Mouse (Mus musculus) hindbrain, embryonic 16.5 days (tissue): ENCODE data around the gene Ltbp4. TPM values are rescaled to one million over a fixed set of nuclear protein-coding genes. Genes with fewer than 3 reads are reported as not detected.
A peak's percentile ranks its signal among the peaks of the same experiment; 100 is the strongest.

Experiments used
- ATAC-seq: fragments of 200-750 bp; cut with Nextera tagmentation; 2 replicates; pipeline ENCODE4 v1.8.0; 2017; ENCODE audit warnings: moderate TSS enrichment, moderate library complexity
- H3K27ac ChIP-seq: fragments of 300-500 bp; sonication (generic); 2 replicates; pipeline ENCODE4 v1.5.1; 2014; ENCODE audit warnings: low read depth, mild to moderate bottlenecking, control low read depth, low read length, moderate library complexity
- H3K27me3 ChIP-seq: fragments of 300-500 bp; sonication (generic); replicated peaks from 2 replicates; pipeline ENCODE4 v1.6.1; 2014; ENCODE audit warnings: low read length; ENCODE audit not compliant: control insufficient read depth, insufficient read depth
- H3K36me3 ChIP-seq: fragments of 300-500 bp; sonication (generic); 2 replicates; pipeline ENCODE4 v1.6.1; 2014; ENCODE audit warnings: mild to moderate bottlenecking, low read length, moderate library complexity, mixed read lengths; ENCODE audit not compliant: control insufficient read depth, insufficient read depth
- H3K4me1 ChIP-seq: fragments of 300-500 bp; sonication (generic); 2 replicates; pipeline ENCODE4 v1.6.1; 2014; ENCODE audit warnings: low read depth, low read length; ENCODE audit not compliant: control insufficient read depth, insufficient read depth
- H3K4me2 ChIP-seq: fragments of 300-500 bp; sonication (generic); 2 replicates; pipeline ENCODE4 v1.6.1; 2014; ENCODE audit warnings: mild to moderate bottlenecking, low read length, control low read depth, moderate library complexity
- H3K4me3 ChIP-seq: fragments of 300-500 bp; sonication (generic); 2 replicates; pipeline ENCODE4 v1.5.1; 2014; ENCODE audit warnings: mild to moderate bottlenecking, low read length, control low read depth, moderate library complexity
- H3K9ac ChIP-seq: fragments of 300-500 bp; sonication (generic); 2 replicates; pipeline ENCODE4 v1.6.1; 2014; ENCODE audit warnings: low read depth, mild to moderate bottlenecking, control low read depth, low read length, moderate library complexity
- H3K9me3 ChIP-seq: fragments of 300-500 bp; sonication (generic); 2 replicates; pipeline ENCODE4 v1.6.1; 2014; ENCODE audit warnings: mild to moderate bottlenecking, low read length, moderate library complexity; ENCODE audit not compliant: control insufficient read depth
- WGBS: fragments of 180-500 bp; shearing (Covaris S2); extraction: QIAGEN DNeasy Blood & Tissue Kit; methylation state at CpG from one replicate; pipeline ENCODE4 v1.1.7; 2014; 5-methylcytosine and 5-hydroxymethylcytosine counted together
- polyA plus RNA-seq: library from polyadenylated mRNA; unstranded; fragments of >200 nt; fragmentation: Nextera tagmentation; extraction: Ambion mirVana; gene quantifications from 2 replicates; pipeline ENCODE4 v1.2.1, GENCODE M21; 2015

The Ltbp4 gene
- polyA plus RNA-seq, 1 experiment from 2014 or later = 14.1 TPM

DNA sequence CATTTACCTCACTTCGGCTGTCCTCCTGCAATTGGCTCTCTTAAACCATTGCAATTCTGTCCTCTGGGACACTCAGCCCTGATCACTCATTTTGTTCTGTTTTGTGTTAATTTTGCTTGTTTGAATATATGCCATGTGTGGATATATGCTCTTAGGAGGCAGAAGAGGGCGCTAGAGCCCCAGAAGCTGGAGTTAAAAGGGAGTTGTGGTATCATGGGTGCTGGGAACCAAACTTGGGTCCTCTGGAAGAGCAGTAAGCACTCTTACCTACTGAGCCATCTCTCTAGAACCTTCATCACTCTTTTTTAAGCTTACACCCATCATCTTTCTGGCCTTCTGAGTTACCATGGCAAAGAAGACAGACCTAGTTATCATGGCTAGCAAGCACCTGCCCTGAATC is 21.7 kb upstream of the Ltbp4 start:
- H3K4me3 ChIP-seq = no peak overlapping the region
- peaks cover 36% of the 10 kb centered on the region for H3K27me3 ChIP-seq
- H3K4me1 ChIP-seq = peaks cover 8% of the 10 kb centered on the region
- 67% methylated on average over 2 of the region's 2 CpGs for WGBS
- no peak overlapping the region for H3K4me2 ChIP-seq
- H3K36me3 ChIP-seq = 0 out of 2 replicates have a peak, but pooled peaks cover 8% of the 10 kb centered on the region
- no peak overlapping the region for H3K9ac ChIP-seq
- no peaks in the 10 kb centered on the region; the same call in 1 of the 2 replicates for H3K9me3 ChIP-seq
- no peak overlapping the region for H3K27ac ChIP-seq
- no peak for ATAC-seq

DNA sequence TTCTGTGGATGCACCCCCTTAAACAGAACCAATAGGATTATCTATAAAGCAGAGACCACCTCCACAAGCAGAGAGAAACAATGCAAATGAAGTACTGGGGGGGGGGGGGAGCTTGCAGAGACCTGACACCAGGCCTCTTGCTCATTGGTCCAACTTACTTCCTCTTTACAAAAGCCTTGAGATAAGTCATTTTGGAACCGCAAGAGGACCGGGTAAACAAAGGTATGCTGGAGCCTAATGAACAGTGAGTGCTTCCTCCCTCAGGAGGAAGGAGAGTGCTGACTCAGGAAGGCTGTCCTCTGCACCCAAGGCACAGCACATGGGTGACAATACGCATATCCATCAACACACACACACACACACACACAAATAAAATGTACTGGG is 20.1 kb upstream of the Ltbp4 start:
- Histone ChIP-seq H3K36me3 (0 out of 2 replicates have a peak, but pooled peaks cover 6% of the 10 kb centered on the region), H3K9ac (no peak overlapping the region), H3K4me2 (no peak overlapping the region; the same call in 1 of the 2 replicates), H3K27me3 (peaks cover 24% of the 10 kb centered on the region), H3K9me3 (no peaks in the 10 kb centered on the region), H3K4me3 (no peak overlapping the region), H3K27ac (no peak overlapping the region), H3K4me1 (peaks cover 8% of the 10 kb centered on the region)
- ATAC-seq = no peak
- 21% methylated on average over 3 of the region's 3 CpGs for WGBS

DNA sequence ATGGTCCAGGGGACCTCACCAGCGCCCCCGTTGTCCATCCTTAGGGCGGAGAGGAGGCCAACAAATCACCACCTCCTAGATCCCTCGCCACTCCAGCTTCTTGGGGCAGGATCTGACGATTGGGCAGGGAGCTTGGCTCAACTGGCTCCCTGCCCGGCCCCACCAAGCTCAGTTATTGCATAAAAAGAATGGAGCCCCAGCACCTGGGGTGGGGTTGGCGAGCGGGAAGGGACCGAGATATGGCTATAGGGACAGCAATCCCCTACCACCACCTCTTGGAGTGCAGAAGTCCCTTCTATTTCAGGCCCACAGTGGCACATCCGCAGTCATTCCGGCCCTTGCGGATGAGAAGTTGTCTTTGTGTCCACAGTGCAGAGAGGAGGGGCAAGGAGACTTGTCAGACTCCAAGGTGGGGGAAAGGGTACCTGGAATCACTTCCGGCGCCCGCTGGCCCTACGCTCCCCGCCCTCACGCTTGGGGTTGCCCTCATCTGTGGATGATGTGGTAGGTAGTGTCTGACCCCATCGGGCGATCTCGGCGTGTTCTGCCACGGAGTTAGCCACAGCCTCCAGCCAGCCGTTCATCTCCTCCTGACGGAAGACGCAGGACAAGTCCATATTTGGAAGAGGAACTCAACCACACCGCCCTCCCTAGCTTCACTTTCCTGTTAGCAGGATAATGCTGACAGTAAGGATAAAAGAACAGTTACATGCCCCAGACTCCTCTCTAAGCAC is 19.5 kb upstream of the Ltbp4 start, which contains the start of gene Gm20479:
Gene Gm20479 (minus strand): TSS at position 559 of the 734 bp plus-strand sequence.
- Histone ChIP-seq H3K4me3 (peak within 1 kb of the TSS; percentile 78), H3K9ac (peak within 1 kb of the TSS; percentile 41), H3K36me3 (0 out of 2 replicates have a peak, but pooled peaks cover 6% of the 10 kb centered on the region), H3K27ac (no peak within 1 kb of the TSS), H3K9me3 (no peaks in the 10 kb centered on the region), H3K27me3 (peaks cover 24% of the 10 kb centered on the region), H3K4me1 (peaks cover 8% of the 10 kb centered on the region), H3K4me2 (peak within 1 kb of the TSS; percentile 85)
- WGBS = 6% methylated on average over 26 of the region's 27 CpGs
- no peak for ATAC-seq

DNA sequence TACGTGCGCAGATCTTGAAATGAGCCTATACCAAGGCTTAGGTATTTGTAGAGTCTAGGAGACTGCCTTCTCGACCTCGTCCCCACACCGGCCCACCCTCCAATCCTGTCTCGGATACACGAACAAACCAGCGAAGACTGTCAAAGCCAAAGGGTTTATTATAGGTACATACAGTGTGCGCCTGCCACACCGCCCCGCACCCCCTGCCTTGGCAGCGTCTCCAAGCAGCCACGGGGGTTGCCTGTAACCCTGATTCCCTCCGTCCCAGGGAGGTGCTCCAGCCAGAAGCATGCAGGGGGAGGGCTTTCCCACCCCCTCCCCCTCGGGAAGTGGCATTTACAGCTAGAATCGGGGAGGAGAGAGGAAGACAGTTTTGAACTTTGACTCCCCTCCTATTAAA is 18.8 kb upstream of the Ltbp4 start:
- H3K27me3 ChIP-seq = peaks cover 24% of the 10 kb centered on the region
- no peak overlapping the region; the same call in 1 of the 2 replicates for H3K9ac ChIP-seq
- no peaks in the 10 kb centered on the region for H3K9me3 ChIP-seq
- peaks cover 8% of the 10 kb centered on the region for H3K4me1 ChIP-seq
- peak overlapping the region; percentile 78 for H3K4me3 ChIP-seq
- 0 out of 2 replicates have a peak, but pooled peaks cover 6% of the 10 kb centered on the region for H3K36me3 ChIP-seq
- peak; percentile 43 for ATAC-seq
- H3K27ac ChIP-seq = no peak overlapping the region
- H3K4me2 ChIP-seq = peak overlapping the region; percentile 85
- WGBS = 1% methylated on average over 16 of the region's 16 CpGs

DNA sequence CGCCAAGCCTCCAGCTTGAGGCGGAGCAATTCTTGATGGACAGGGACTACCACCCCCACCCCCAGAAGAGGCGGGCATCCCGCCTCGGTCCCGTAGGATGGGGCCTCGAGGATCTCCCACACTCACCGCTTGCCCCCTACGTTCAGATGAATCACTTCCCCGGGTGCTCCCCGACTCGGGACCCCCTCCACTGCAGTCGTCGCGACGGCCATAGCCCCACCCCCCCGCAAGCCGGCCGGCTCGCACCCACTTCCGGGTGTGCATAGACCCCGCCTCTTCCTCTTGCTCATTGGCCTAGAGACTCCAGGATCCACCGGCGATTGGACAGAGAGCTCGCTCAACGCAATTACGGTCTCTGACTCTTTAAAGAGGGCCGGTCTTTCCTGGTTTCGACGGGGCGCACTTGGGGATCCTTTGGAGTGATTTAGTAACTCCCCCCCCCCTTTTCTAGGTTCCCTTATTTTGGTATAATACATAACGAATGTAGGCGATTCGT is 18.3 kb upstream of the Ltbp4 start, which contains the start of gene Shkbp1:
Gene Shkbp1 (minus strand): TSS at position 275 of the 496 bp plus-strand sequence.
- Histone ChIP-seq H3K9me3 (no peaks in the 10 kb centered on the region), H3K27ac (peak within 1 kb of the TSS; percentile 67), H3K9ac (peak within 1 kb of the TSS; percentile 72), H3K4me1 (peaks cover 8% of the 10 kb centered on the region), H3K27me3 (peaks cover 24% of the 10 kb centered on the region), H3K4me2 (peak within 1 kb of the TSS; percentile 85), H3K4me3 (peak within 1 kb of the TSS; percentile 78), H3K36me3 (0 out of 2 replicates have a peak, but pooled peaks cover 6% of the 10 kb centered on the region)
- under 1% methylated on average over 34 of the region's 34 CpGs for WGBS
- peak; percentile 94 for ATAC-seq

DNA sequence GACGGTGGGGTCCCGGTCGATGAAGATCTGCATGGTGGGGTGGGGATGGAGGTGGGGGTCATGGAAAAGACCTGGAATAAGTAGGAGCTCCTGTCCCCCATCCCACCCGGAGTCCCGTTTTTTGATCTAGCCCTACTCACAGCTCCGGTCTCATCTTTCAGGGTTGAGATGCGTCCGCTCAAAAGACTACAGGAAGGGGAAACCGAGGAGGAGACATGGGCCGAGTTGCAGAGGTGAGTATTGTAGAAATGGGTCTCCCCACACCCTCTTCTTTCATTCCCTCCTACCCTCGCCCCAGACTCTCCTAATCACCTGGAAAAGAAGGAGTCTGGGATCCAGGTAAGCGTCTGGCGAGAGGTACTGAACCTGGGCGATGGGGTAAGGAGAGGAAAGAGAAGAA is 17.8 kb upstream of the Ltbp4 start:
- Histone ChIP-seq H3K27me3 (peaks cover 24% of the 10 kb centered on the region), H3K4me2 (peak overlapping the region; percentile 85), H3K9ac (peak overlapping the region; percentile 72), H3K4me1 (peaks cover 8% of the 10 kb centered on the region), H3K36me3 (peaks cover 10% of the 10 kb centered on the region), H3K4me3 (peak overlapping the region; percentile 78), H3K27ac (peak overlapping the region; percentile 67), H3K9me3 (no peaks in the 10 kb centered on the region)
- 0 out of 2 replicates have a peak, but pooled peaks have one; percentile 0 for ATAC-seq
- 9% methylated on average over 14 of the region's 14 CpGs for WGBS

DNA sequence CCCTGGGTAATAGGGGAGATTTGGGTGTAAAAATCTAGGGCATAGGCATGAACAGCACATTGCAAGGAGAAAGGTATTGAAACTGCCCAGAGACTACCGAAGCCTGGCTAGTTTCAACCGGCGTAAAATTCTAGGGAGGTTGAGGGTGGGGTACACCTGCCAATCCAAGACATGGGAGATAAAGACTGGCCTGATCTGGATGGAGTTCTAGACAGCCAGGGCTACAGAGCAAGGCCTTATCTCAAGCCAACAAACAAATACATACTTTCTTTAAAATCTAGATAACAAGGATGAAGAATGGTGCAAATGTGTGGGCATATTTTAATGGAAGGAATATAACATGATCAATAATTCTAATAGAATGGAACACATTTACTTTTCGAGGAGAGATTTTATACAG is 17.3 kb upstream of the Ltbp4 start:
- ATAC-seq = no peak
- Histone ChIP-seq H3K4me3 (peak overlapping the region; percentile 78), H3K27ac (no peak overlapping the region), H3K9me3 (no peaks in the 10 kb centered on the region), H3K36me3 (peaks cover 11% of the 10 kb centered on the region), H3K27me3 (peaks cover 24% of the 10 kb centered on the region), H3K4me1 (peaks cover 8% of the 10 kb centered on the region), H3K4me2 (peak overlapping the region; percentile 85), H3K9ac (no peak overlapping the region; the same call in 1 of the 2 replicates)
- 46% methylated on average over 4 of the region's 4 CpGs for WGBS

DNA sequence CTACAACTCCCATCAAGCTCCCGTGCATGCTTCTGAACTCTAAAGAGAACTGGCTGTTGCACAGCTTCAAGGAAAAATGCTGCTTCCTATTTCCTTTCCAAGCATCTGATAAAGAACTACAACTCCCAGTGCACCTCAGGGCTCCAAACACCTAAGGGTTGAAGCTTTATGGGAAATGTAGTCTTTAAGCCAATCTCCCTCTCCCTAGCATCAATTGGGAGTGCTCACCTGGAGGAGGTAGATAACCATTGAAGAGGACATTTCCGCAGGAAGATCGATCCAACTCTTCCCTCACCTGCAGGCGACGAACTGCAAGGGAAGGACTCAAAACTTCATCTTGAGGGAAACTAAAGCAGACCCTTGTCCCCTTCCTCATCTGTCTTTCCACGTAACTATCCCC is 16.7 kb upstream of the Ltbp4 start:
- peak; percentile 38 for ATAC-seq

DNA sequence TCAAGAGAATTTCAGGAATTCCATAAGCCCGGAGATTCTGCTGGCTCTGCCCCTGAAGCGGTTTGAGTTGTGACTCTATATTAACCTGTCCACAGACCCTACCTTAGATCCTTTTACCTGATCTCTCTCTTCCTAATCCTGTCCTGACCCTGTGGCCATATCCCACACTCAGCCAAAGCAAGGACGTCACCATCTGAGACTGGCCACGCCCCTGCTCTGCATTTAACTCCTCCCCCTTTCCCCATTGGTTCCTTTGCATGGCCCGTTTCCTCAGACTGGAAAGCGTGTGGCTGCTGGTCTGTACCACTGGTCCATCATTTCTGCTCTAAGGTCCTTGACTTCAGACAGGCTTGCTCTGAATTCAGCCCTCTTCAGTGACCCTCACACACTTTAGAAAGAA is 8.0 kb upstream of the Ltbp4 start:
- Histone ChIP-seq H3K27me3 (no peaks in the 10 kb centered on the region), H3K4me3 (no peak overlapping the region), H3K27ac (no peak overlapping the region), H3K9ac (no peak overlapping the region), H3K4me1 (no peaks in the 10 kb centered on the region), H3K4me2 (no peak overlapping the region), H3K36me3 (peaks cover 22% of the 10 kb centered on the region), H3K9me3 (no peaks in the 10 kb centered on the region)
- no peak for ATAC-seq
- WGBS = 18% methylated on average over 6 of the region's 6 CpGs

More for the DNA sequence above, 16.7 kb upstream of the Ltbp4 start:
- 32% methylated on average over 6 of the region's 6 CpGs for WGBS
- Histone ChIP-seq H3K27ac (no peak overlapping the region), H3K4me2 (peak overlapping the region; percentile 85), H3K4me1 (peaks cover 8% of the 10 kb centered on the region), H3K9me3 (no peaks in the 10 kb centered on the region), H3K4me3 (peak overlapping the region; percentile 78), H3K27me3 (peaks cover 20% of the 10 kb centered on the region), H3K9ac (peak overlapping the region; percentile 24; the same call in 1 of the 2 replicates), H3K36me3 (peaks cover 6% of the 10 kb centered on the region)
